Mouse (Mus musculus): ENCODE measurements around the gene Apeh. TPM values are rescaled to one million over a fixed set of nuclear protein-coding genes. Genes with fewer than 3 reads are reported as not detected.

Gene Apeh
- total RNA-seq, 2 experiments from 2014 or later, result 72.2 to 81.8 TPM

DNA sequence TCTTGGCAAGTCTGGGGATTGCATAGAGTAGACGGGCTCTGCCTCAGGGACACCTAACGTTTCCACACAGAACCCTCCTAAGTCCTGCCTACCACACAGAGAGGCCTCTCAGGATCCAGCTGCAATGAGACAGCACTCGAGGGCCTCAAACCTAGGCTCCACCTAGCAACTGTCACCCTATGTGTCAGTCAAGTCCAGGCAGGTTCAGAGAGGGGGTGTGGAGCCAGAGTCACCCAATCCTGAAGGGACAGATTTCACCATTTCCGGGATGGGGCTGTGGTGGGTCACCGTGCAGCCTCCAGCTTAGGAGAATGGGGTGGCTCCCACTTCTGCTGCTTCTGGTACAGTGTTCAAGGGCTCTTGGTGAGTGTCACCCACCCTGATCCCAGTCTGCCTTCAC, 14.2 kb downstream of the Apeh start, which contains the start of gene Mst1:
TSS of gene Mst1 (plus strand) at position 269 of the 400 bp plus-strand sequence.
- no peak for DNase-seq

DNA sequence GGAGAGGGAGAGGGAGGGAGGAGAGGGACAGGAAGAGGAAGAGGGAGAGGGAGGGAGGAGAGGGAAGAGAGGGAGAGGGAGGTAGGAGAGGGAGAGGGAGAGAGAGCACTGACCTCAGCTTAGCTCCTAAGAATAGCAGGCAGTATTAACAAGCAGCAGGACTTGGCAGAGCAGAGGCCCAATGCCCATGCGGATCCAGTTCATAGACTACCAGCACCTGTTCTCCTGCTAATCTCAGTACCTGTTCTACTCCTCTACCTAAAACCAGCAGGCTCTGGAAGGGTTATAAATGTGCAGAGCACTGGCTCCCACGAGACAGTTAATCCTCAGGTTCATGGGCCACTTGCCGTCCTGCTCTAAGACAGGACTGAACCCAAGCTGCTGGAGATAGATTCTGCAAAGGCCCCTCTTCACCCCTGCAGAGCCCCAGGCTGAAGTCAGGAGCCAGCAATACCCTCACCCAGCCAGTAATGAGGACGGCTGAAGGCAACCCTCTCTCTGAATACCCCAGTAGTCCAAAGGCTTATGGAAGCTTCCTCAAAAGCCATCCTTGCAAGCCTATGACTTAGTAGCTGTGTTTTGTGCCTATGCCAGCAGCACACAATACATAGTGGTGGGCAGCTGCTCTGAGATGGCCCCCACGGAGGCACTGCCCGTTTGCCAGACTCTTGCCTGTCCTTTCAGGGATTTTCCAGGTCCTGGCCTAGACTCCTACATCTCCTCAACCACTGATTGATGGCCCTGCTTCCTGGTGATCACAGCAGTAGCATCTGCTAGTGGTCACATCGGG, 21.1 kb downstream of the Apeh start:
- no peak for DNase-seq

DNA sequence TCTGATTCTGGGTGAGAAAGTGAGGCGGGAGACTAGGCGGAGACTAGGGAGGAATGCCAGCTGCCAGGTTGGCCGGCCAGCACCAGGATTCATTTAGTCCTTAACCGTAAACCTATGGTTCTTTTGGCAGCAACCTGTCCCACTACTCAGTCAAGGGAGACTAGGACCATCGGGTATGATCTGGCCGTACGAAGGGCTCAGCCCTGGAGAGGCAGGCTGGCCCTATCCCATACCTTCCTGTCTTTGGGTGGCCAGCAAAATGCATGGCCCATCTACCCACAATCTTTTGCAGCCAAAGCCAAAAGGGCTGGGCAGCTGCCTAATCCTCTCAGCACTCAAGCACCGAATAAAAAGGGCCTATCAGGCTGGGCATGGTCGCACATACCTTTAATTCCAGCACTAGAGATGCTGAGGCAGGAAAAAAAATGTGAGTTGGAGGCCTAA, 21.9 kb downstream of the Apeh start:
- DNase-seq, result no peak

DNA sequence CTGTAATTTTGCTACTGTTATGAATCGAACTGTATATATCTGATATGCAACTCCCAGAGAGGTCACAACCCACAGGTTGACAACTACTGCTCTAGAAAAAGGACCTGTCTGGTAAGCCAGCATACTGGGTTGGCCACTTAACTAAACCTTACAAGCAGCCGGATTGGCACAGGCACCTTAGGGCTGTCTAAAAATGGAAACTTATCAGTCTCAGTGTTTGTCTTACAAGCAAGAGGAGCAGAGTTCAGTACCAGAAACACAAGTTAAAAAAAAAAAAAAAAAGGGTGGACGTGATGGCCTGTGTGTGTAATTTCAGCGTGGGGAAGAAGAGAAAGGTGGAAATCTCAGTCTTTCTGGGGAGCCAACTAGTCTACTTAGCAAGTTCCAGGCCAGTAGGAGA, 22.6 kb downstream of the Apeh start:
- no peak for DNase-seq

DNA sequence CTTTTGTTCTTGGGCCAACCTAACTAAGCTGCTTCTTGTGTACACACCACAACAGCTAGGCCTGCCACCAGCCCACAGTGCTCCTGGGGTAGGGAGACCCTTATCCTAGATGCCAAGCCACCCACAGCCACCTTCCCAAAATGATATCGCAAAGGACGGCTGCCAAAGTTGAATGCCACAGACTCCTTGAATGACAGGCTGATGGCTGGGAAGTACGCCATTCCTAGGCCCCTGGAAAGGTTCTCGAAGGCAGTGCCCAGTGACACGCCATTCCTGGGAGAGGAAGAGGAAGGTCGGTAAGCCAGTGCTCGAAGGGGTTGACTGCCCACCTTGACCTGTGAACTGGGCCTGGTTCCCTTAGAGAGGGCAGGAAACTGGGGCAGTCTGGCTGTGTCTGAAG, 24.9 kb downstream of the Apeh start:
- no peak for DNase-seq

DNA sequence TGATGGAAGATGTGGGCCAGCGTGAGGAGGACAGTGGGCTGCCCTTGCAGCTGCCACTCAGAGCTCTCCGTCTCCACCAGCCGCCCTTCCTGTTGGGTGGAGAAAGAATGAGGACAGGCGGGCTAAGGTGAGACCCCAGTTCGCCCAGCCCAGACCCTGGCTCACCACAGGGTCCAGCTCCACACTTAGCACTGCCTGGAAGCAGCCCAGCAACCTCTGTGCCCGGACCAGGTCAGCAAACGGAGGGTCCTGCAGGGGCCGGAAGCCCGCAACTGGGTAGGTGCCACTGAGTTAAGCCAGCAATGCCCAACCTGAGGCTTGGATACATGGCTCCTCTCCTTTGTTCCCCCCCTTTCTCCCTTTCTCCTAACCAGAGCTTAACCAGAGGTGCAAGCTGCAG, 25.4 kb downstream of the Apeh start:
- DNase-seq, result no peak

DNA sequence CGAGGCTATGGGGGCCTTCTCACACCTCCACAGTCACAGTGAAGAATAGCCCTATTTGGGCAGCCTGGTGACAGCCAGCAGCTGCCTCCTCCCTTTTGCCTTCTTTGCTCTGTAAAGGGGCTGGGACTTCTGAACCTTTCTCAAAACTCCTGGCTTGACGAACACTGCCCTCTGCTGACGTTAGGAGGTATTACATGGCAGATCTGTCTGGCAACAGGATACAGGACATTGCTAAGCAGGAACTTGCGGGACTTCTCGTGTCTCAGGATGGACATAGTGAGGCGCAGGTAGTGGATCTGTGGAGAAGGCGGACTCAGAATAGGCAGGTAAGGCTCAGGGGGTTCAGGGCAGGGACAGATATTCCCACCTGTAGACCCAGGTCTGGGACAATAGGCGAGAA, 26.5 kb downstream of the Apeh start:
- peak; percentile 89 for DNase-seq

DNA sequence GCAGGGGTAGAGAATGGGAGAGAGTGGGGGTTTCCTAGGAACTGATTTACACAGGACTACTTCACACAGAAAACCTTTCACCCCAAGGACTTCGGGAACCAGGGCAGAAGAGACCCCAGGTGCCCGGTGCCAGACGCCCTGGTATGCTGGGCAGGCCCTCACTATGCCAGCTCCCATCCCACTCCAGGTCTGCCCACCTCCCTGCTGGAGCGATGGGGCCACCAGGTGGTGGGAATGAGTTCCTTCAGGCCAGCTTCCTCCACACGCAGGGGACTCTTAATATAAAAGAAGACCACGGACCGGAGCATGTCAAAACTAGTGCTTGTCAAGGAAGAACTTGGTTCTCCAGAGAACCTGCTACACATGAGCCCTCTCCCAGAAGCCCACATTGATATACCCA, 27.2 kb downstream of the Apeh start:
- no peak for DNase-seq

DNA sequence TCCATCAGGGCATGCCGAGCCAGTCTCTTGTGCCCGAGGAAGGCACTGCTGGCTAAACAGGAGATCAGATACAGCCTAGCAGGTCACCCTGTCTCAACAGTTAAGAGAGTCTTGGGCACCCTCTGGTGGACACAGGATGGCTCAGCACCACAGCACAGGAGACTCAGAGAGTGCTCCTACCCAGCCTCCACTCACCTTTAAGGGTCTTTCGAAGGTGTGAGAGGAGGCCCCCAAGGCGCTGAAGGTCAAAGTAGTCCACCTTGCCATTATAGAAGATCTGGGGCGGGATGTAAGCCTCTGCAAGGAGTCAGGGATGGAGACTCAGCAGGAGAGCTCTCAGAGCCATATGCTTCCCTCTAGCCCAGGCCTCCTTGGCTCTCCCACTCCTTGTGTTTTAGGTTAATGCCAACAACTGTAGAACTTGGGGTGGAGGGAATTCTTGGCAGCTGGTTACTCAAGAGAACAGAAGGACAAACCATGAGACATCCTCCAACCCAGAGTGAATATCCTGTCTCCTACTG, 28.9 kb downstream of the Apeh start:
- peak; percentile 81 for DNase-seq

DNA sequence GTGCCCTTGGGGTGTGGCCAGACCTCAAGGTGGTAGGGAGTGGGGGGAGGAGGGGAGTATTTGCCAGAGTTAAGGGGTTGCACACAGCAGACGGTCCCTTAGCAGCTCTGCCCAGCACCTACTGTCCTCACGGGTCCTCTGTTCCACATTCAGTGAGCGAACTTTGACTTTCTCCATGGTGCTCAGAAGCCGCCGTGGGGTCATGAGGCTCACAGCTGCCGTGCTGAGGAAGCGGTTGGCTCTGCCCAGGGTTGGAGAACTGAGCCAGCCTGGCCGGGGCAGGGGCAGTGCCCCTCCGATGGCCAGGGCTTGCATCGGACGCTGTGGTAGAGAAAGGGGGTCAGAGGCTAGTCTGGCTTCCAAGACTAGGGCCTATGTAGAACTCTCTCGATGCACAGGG, 31.0 kb downstream of the Apeh start:
- DNase-seq, result no peak

DNA sequence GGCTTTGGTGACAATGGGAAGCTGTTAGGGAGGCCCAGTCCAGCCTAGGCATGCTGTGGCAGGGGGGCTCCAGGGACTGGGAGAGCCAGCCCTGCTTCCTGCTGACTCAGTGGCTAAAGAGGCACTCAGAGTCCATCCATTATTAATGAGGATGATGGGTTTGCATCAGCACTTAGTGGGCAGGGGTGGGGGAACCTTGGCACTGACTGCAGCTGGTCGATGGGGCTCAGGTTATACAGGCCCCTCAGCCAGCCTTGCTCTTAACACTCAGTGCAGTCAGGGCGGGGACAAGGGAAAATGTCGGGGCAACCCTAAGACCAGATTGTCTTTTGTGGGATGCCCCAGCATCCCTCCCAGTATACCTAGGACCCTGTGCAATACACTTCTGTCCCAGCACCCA, 32.3 kb downstream of the Apeh start:
- DNase-seq, result no peak

DNA sequence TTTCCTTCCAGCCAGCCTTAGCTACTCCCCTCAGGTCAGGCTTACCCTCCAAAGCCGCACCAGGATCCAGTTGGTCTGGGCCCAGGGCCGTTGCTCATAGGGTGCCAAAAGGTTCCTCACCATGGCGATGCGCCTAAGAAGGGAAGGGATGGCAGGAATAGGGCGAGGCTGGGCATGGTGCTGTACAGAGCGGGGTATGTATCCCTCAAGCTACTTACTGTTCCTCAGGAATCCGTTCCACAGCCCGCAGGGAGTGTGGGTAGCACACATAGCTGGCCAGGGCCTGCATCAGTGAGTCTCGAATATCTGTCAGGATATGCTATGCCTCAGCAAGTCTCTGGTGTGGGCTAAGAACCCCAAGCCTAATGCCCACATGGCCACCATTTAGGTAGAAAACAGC, 36.1 kb downstream of the Apeh start:
- no peak for DNase-seq

DNA sequence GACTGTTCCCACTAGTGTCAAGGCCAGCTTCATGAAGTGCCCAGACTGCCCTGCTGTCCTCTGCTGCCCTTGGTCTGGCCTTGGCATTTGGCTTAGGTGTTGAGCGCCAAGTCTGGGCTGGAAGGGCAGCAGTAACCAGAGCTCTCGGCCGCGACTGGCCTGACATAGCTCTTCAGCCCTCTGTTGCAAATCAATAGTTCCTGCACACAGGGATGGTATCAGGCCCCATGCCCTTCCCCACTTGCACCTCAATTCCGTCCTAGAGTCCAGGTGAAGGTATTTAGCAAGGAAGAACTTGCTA, 37.2 kb downstream of the Apeh start:
- DNase-seq, result peak; percentile 77

DNA sequence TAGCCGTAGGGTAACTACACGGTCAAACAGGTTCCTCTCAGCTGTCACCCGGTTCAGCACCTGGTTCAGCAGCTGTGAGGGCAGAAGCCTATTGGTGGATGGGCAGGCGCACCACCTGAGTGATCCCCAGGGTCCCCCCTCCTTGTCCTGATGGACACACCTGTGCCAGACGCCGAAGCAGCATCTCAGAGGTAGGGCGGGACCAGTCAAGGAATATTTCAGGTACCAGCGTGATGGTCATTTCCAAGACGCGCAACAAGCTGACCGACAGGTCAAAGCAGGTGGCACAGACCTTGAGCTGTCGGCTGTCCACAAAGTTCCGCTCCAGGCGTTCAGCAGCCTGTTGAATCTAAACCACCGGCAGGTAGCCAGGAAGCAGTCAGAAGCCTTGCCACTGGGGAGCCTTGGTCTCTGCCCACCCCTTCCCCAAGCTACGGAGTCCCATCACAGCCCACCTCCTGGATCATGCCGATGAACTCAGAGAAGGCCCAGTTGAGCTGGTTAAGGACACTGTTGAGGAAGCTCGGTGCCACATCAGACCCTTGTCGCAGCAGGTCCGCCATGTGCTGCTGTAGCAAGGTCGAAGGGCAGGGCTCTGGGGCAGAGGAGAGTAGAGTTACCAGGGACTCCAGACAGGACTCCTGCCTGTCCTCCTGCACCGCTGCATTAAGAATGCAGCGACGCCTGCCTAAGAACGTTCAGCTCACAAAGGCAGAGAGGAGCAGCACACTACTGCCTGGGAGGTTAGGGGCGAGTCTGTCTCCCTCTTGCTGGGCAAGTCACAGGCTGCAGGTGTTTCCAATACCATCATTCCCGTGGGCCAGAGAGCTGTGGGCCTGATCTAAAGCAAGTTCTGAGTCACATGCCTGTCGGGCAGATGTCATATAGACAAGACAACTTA, 37.8 kb downstream of the Apeh start:
- DNase-seq, result no peak

DNA sequence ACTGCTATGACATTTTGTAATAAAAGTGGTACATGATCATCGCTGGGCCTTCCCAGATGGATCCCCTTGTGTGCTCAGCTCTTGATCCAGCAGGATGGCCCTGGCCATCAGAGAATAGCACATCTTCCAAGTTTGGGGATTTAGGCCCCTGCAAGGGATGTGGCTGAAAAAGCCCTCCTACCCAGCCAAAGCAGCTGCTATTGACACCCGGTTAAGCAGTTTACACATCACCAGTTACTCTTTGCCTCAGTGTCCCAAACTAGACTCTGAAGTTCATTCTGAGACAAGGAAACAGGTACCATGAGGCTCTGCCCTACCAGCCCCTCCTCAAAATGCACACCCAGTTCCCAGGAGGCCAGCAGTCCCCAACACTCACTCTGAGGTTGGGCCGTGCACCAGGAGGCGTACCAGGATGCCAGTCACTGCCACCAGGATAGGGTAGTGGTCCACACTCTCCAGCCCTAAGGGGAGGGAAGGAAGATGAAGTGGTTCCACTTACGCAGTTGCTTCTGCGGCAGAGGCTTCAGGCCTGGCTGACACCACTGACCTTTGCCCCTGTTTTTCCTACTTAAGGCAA, 38.7 kb downstream of the Apeh start:
- no peak for DNase-seq

DNA sequence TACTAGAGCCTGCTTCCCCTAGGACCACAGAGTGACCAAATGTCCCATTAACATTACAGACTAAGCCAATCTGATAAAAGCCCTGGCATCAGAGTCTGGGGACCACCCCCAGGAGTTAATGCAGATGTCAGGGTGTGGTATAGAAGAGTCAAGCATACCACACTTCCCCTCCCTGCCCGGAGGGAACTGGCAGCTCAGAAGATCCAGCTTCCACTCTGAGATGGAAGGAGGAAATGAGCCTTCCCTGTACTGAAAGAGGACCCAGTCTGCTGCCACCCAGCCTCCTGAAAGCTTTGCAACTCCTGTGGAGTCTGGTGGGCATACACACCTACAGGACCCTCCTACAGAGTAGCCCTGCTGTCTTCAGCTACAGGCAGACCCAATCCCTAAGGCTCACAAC, 39.3 kb downstream of the Apeh start:
- DNase-seq, result no peak

DNA sequence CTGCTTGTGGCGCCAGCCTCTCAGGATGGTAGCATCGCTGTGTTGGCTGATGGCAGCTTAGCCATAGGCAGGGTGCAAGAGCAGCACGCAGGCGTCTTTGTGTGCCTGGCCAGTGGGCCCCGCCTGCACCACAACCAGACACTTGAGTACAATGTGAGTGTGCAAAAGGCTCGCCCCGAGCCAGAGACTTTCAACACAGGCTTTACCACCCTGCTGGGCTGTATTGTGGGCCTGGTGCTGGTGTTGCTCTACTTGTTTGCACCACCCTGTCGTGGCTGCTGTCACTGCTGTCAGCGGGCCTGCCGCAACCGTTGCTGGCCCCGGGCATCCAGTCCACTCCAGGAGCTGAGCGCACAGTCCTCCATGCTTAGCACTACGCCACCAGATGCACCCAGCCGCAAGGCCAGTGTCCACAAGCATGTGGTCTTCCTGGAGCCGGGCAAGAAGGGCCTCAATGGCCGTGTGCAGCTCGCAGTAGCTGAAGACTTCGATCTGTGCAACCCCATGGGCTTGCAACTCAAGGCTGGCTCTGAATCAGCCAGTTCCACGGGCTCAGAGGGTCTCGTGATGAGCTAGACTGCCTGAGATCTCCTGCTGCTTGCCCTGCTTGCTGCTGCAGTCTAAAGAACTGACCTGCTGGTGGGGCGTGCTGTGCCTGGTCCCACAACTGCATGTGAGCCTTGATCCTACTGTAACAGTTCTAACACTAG, 39.9 kb downstream of the Apeh start:
- DNase-seq, result no peak

DNA sequence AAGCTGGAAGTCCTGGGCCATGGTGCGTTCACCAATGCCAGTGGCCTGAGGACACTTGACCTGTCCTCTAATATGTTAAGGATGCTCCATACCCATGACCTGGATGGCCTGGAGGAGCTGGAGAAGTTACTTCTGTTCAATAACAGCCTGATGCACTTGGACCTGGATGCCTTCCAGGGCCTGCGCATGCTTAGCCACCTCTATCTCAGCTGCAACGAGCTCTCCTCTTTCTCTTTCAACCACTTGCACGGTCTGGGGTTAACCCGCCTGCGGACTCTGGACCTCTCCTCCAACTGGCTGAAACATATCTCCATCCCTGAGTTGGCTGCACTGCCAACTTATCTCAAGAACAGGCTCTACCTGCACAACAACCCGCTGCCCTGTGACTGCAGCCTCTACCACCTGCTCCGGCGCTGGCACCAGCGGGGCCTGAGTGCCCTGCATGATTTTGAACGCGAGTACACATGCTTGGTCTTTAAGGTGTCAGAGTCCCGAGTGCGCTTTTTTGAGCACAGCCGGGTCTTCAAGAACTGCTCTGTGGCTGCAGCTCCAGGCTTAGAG, 40.7 kb downstream of the Apeh start:
- DNase-seq, result no peak

DNA sequence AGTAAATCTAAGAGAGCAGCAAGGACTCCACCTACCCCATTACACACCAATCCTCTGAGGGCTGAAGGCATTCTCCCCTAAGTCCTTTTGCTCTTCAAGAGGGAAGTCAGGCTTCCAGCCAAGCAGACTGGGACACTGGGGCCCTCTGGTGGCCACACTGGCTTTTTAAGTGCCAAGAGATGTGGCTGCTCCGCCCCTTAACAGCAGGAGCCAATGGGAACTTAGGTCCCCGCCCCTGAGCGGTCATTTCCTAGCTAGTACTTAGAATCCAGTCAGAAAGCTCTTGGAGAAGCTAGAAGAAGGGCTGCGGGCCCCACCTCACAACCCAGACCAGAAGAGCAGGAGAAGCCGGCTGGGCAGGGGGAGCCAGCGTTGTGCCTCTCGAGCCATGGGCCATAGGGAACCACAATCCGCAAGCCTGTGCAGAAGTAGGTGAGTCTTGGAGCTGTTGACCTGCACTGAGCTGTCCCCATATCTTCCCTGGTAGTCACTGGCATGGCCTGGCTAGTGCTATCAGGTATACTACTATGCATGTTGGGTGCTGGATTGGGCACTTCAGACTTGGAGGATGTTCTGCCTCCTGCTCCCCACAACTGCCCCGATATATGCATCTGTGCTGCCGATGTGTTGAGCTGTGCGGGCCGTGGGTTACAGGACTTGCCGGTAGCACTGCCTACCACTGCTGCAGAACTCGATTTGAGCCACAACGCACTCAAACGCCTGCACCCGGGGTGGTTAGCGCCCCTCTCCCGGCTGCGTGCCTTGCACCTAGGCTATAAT, 41.3 kb downstream of the Apeh start, which contains the start of gene Amigo3:
TSS of gene Amigo3 (plus strand) at position 275 of the 780 bp plus-strand sequence.
- DNase-seq, result peak; percentile 98

DNA sequence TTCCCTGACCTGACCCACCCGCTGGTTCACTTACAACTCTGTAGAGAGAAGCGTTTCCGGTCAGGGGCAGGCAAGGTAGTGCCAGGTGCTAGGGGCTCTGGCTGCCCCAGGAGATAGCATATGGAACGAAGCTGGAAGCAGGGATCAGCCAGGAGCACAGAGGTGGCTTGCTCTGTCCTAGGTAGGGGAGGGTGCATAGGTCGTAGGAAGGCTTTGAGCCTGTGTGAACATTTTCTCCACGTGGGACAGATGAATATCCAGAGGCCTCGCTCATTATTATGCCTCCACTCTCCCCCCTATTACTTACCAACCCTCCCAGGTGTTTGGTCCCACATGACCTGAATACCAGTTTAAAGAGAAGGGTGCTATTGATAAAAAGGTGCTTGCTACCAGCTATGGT, 42.0 kb downstream of the Apeh start:
- DNase-seq, result no peak

DNA sequence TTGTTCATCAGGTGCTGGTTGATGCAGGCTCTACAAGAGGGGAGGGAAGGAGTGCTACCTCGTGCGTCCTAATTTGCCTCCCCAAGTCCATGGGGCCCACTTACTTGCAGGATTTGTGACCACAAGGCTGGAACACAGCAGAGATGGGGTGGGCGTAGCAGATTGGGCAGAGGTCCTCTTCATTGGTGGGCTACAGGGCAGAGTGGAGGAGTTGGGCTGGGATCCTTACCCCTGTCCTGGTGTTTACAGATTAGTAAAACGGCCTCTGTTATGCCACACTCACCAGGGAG, 42.5 kb downstream of the Apeh start:
- no peak for DNase-seq

Measured in adrenal gland, postnatal 10 days (tissue).